Mouse (Mus musculus) midbrain, embryonic 11.5 days (tissue): Measurements from ENCODE around the gene Hist1h4f. TPM values are rescaled to one million over a fixed set of nuclear protein-coding genes. Genes with fewer than 3 reads are reported as not detected.

Source experiments
- ATAC-seq: fragments of 200-750 bp; cut with Nextera tagmentation; 2 replicates; pipeline ENCODE4 v1.8.0; 2017; ENCODE audit warnings: moderate TSS enrichment, moderate library complexity; ENCODE audit not compliant: low FRiP score
- DNase-seq: peaks from one replicate; pipeline ENCODE4 v3.0.0; 2015; ENCODE audit warnings: low spot score; ENCODE audit errors: missing footprints
- H3K27ac ChIP-seq: fragments of 300-500 bp; sonication (generic); 2 replicates; pipeline ENCODE4 v1.5.1; 2014; ENCODE audit warnings: low read depth, low read length
- H3K27me3 ChIP-seq: fragments of 300-500 bp; sonication (generic); 2 replicates; pipeline ENCODE4 v1.6.1; 2014; ENCODE audit warnings: mild to moderate bottlenecking, low read length, moderate library complexity, mixed read lengths; ENCODE audit not compliant: control insufficient read depth, insufficient read depth
- H3K36me3 ChIP-seq: fragments of 300-500 bp; sonication (generic); 2 replicates; pipeline ENCODE4 v1.6.1; 2014; ENCODE audit warnings: mild to moderate bottlenecking, low read length, moderate library complexity, mixed read lengths; ENCODE audit not compliant: control insufficient read depth, insufficient read depth
- H3K4me1 ChIP-seq: fragments of 300-500 bp; sonication (generic); 2 replicates; pipeline ENCODE4 v1.6.1; 2014; ENCODE audit warnings: low read length; ENCODE audit not compliant: control insufficient read depth, insufficient read depth
- H3K4me2 ChIP-seq: fragments of 300-500 bp; sonication (generic); 2 replicates; pipeline ENCODE4 v1.6.1; 2014; ENCODE audit warnings: mild to moderate bottlenecking, moderate library complexity
- H3K4me3 ChIP-seq: fragments of 300-500 bp; sonication (generic); 2 replicates; pipeline ENCODE4 v1.5.1; 2014; ENCODE audit warnings: low read depth, low read length
- H3K9ac ChIP-seq: fragments of 300-500 bp; sonication (generic); 2 replicates; pipeline ENCODE4 v1.6.1; 2014; ENCODE audit warnings: low read length
- H3K9me3 ChIP-seq: fragments of 300-500 bp; sonication (generic); 2 replicates; pipeline ENCODE4 v1.6.1; 2016; ENCODE audit warnings: low read length; ENCODE audit not compliant: control insufficient read depth
- WGBS: fragments of 180-500 bp; shearing (Covaris S2); extraction: QIAGEN DNeasy Blood & Tissue Kit; methylation state at CpG from one replicate; pipeline ENCODE4 v1.1.7; 2014; 5-methylcytosine and 5-hydroxymethylcytosine counted together
- polyA plus RNA-seq: library from polyadenylated mRNA; unstranded; fragments of >200 nt; fragmentation: Nextera tagmentation; extraction: Ambion mirVana; gene quantifications from 2 replicates; pipeline ENCODE4 v1.2.1, GENCODE M21; 2014

Gene Hist1h4f
- polyA plus RNA-seq, 1 experiment from 2014 or later: 0.53 TPM

GRCm38 (mm10) chr13:23513517-23513916 is 37.9 kb downstream of the Hist1h4f start:
- WGBS: 82% methylated on average over 1 of the region's 1 CpGs
- Histone ChIP-seq H3K9me3 (no peaks in the 10 kb centered on the region), H3K4me2 (no peak overlapping the region), H3K27ac (no peak overlapping the region), H3K9ac (no peak overlapping the region), H3K4me1 (no peaks in the 10 kb centered on the region), H3K27me3 (no peaks in the 10 kb centered on the region), H3K4me3 (no peak overlapping the region), H3K36me3 (no peaks in the 10 kb centered on the region)
- no peak for DNase-seq
- no peak for ATAC-seq

DNA sequence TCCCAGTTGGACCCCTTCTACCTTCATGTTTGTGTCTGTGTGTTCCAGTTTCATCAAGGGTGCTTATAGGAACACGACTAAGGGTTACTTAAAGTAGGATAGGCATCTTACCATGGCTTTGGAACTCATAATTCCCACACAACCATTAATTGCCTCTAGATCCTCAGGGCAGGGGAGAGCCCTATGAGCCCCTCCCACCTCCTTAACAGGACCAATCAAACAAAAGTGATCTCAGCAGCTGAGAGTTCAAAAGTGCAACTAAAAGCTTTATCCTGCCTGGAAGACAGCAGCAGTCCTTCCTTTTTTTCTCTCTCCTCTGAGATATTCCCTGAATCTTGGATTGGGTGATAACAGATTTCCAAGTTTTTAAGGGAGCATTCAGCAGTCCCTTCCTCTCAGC is 41.3 kb downstream of the Hist1h4f start:
- Histone ChIP-seq H3K27me3 (peaks cover 2% of the 10 kb centered on the region; the same call in 1 of the 2 replicates), H3K9ac (no peak overlapping the region), H3K4me3 (no peak overlapping the region), H3K27ac (no peak overlapping the region), H3K4me2 (no peak overlapping the region), H3K4me1 (peaks cover 8% of the 10 kb centered on the region; the same call in 1 of the 2 replicates), H3K36me3 (no peaks in the 10 kb centered on the region), H3K9me3 (no peaks in the 10 kb centered on the region)
- ATAC-seq (no peak), DNase-seq (no peak)
- WGBS: 40% methylated on average over 1 of the region's 1 CpGs

DNA sequence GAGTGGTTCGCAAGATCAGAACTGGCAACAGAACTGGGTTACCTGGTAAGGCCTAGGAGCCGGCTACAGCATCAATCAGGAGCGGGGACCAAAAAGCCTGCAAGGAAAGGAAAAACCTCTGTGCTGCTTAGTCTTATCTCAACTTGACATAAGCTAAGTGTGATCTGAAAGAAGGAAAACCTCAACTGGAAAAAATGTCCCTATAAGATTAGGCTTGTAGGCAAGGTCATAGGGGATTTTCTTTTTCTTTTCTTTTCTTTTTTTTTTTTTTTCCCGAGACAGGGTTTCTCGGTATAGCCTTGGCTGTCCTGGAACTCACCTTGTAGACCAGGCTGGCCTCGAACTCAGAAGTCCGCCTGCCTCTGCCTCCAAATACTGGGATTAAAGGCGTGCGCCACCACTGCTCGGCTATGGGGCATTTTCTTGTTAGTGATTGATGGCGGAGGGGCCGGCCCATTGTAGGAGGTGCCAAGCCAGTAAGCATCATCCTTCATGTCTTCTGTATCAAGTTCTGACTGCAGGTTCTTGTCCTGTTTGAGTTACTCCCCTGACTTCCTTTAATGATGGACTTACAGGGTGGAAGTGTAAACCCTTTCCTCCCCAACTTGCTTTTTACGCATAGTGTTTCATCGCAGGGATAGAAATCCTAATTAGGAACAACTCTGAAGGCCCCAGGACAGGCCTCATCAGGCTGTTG is 44.5 kb downstream of the Hist1h4f start:
- peak; percentile 34; the same call in 1 of the 2 replicates for ATAC-seq

DNA sequence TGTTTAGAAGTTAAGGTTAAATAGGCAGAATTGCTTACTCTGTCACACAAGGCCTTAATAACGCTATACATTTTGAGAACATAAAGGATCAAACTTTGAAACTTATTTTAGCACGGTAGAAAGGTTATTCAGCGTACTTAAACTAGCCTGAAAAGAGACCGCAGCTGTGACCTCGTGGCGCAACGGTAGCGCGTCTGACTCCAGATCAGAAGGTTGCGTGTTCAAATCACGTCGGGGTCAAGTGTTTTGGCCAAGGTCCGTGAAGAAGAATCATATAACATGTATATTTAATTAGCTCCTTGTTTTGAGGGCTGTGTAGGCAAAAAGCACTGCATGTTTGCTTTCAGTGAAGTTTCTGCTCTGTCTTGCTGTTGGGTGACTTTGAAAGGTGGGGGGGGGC is 45.1 kb downstream of the Hist1h4f start:
- Histone ChIP-seq H3K9ac (no peak overlapping the region), H3K4me3 (peak overlapping the region; percentile 30), H3K27me3 (peaks cover 2% of the 10 kb centered on the region; the same call in 1 of the 2 replicates), H3K36me3 (no peaks in the 10 kb centered on the region), H3K4me1 (peaks cover 13% of the 10 kb centered on the region; the same call in 1 of the 2 replicates), H3K4me2 (peak overlapping the region; percentile 39), H3K27ac (no peak overlapping the region), H3K9me3 (no peaks in the 10 kb centered on the region)
- peak; percentile 58; the same call in 1 of the 2 replicates for ATAC-seq
- 0% methylated on average over 13 of the region's 13 CpGs for WGBS
- peak; percentile 99 for DNase-seq

More for the DNA sequence above, 44.5 kb downstream of the Hist1h4f start:
- H3K4me2 ChIP-seq: no peak overlapping the region
- H3K27ac ChIP-seq: no peak overlapping the region
- peaks cover 13% of the 10 kb centered on the region; the same call in 1 of the 2 replicates for H3K4me1 ChIP-seq
- no peak for DNase-seq
- H3K9me3 ChIP-seq: no peaks in the 10 kb centered on the region
- peak overlapping the region; percentile 30; the same call in 1 of the 2 replicates for H3K4me3 ChIP-seq
- no peaks in the 10 kb centered on the region for H3K36me3 ChIP-seq
- 11% methylated on average over 14 of the region's 14 CpGs for WGBS
- H3K27me3 ChIP-seq: peaks cover 2% of the 10 kb centered on the region; the same call in 1 of the 2 replicates
- H3K9ac ChIP-seq: no peak overlapping the region

- no peaks in the 10 kb centered on the region for H3K9me3 ChIP-seq
- no peak overlapping the region for H3K27ac ChIP-seq
- peak overlapping the region; percentile 31 for H3K9ac ChIP-seq
- DNase-seq (peak; percentile 94), ATAC-seq (peak; percentile 65; the same call in 1 of the 2 replicates)
- H3K4me1 ChIP-seq: peaks cover 13% of the 10 kb centered on the region; the same call in 1 of the 2 replicates
- H3K36me3 ChIP-seq: no peaks in the 10 kb centered on the region
- peak overlapping the region; percentile 30 for H3K4me3 ChIP-seq
- WGBS: 2% methylated on average over 14 of the region's 14 CpGs
- H3K4me2 ChIP-seq: peak overlapping the region; percentile 39
- peaks cover 2% of the 10 kb centered on the region; the same call in 1 of the 2 replicates for H3K27me3 ChIP-seq
Measured at GRCm38 (mm10) chr13:23505662-23506345, 45.6 kb downstream of the Hist1h4f start.

GRCm38 (mm10) chr13:23503797-23504196 is 47.7 kb downstream of the Hist1h4f start:
- H3K4me2 ChIP-seq: 0 out of 2 replicates have a peak overlapping the region, but pooled peaks have one; percentile 18
- H3K4me1 ChIP-seq: peaks cover 13% of the 10 kb centered on the region; the same call in 1 of the 2 replicates
- no peak overlapping the region for H3K9ac ChIP-seq
- H3K9me3 ChIP-seq: no peaks in the 10 kb centered on the region
- H3K27ac ChIP-seq: no peak overlapping the region
- DNase-seq: peak; percentile 98
- H3K27me3 ChIP-seq: peaks cover 2% of the 10 kb centered on the region; the same call in 1 of the 2 replicates
- under 1% methylated on average over 9 of the region's 9 CpGs for WGBS
- no peak; the same call in 1 of the 2 replicates for ATAC-seq
- H3K4me3 ChIP-seq: 0 out of 2 replicates have a peak overlapping the region, but pooled peaks have one; percentile 4
- no peaks in the 10 kb centered on the region for H3K36me3 ChIP-seq

GRCm38 (mm10) chr13:23502916-23503315 is 48.5 kb downstream of the Hist1h4f start:
- Histone ChIP-seq H3K9me3 (no peaks in the 10 kb centered on the region), H3K4me1 (peaks cover 13% of the 10 kb centered on the region; the same call in 1 of the 2 replicates), H3K27ac (no peak overlapping the region), H3K9ac (no peak overlapping the region), H3K4me3 (no peak overlapping the region), H3K27me3 (peaks cover 2% of the 10 kb centered on the region; the same call in 1 of the 2 replicates), H3K4me2 (no peak overlapping the region), H3K36me3 (no peaks in the 10 kb centered on the region)
- WGBS: 22% methylated on average over 4 of the region's 4 CpGs
- no peak for DNase-seq
- ATAC-seq: no peak

GRCm38 (mm10) chr13:23502031-23502567 is 49.3 kb downstream of the Hist1h4f start:
- H3K27me3 ChIP-seq: no peaks in the 10 kb centered on the region
- H3K36me3 ChIP-seq: no peaks in the 10 kb centered on the region
- H3K27ac ChIP-seq: no peak overlapping the region
- H3K9me3 ChIP-seq: no peaks in the 10 kb centered on the region
- H3K4me1 ChIP-seq: peaks cover 13% of the 10 kb centered on the region; the same call in 1 of the 2 replicates
- WGBS: 36% methylated on average over 9 of the region's 9 CpGs
- no peak overlapping the region for H3K4me3 ChIP-seq
- H3K4me2 ChIP-seq: peak overlapping the region; percentile 31
- H3K9ac ChIP-seq: no peak overlapping the region
- DNase-seq: no peak
- no peak for ATAC-seq
